Mouse (Mus musculus): ENCODE measurements around the gene Dscam. TPM values are rescaled to one million over a fixed set of nuclear protein-coding genes. Genes with fewer than 3 reads are reported as not detected.
A peak's percentile ranks its signal among the peaks of the same experiment; 100 is the strongest.

Gene Dscam
- total RNA-seq, 2 experiments from 2014 or later, result 41.2 to 44.9 TPM

DNA sequence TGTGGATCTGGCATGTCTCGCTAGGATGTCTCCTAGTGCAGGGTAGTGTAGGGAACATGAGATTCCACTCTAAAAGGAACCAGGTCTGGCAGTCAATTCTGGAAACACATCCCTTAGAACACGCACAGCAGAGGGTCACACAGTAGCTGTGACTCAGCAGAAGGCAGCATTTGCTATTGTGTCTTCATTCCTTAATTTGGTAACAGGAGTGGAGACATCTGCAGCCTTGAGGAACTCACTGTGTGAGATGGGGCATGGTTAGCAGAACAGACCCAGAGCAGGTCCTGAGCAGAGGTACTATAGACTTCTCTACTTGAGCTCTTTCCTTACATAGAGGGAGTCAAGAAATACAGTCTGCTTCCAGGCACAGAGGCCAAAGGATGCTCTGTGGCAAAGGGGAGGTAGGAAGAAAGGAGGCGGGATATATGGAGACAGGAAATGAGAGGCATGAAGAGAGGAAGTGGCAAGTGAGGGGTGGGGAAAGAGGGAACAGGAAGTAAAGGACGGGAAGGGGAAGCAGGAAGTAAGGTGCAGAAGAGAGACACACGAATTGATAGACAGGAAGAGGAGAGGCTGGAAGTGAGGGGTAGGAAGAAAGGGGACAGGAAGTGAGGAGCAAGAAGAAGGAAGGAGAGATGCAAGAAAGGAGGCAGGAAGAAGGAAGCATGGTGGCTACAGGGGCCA is 488.1 kb downstream of the Dscam start:
- intact Hi-C loops (cut with DNase I), result loop anchor here (5.0 kb wide), 1 partner anchor 610 kb away; no protein-coding TSS in a partner anchor
- no peak overlapping the region for H3K4me3 ChIP-seq
- DNase-seq (ENCODE audit: extremely low spot score in 1 of 2, low spot score in 2 of 2), result no peak
- H3K27ac ChIP-seq, result no peak overlapping the region
- no peak for TF ChIP-seq CTCF (IDR thresholded peaks at IDR 0.05)

GRCm38 (mm10) chr16:96679981-96680380 is 490.6 kb downstream of the Dscam start:
- no peak overlapping the region for H3K27ac ChIP-seq
- TF ChIP-seq CTCF (IDR thresholded peaks at IDR 0.05), result no peak
- no peak overlapping the region for H3K4me3 ChIP-seq
- intact Hi-C loops (cut with DNase I), result loop anchor here (5.0 kb wide), 1 partner anchor 612 kb away; no protein-coding TSS in a partner anchor
- DNase-seq (ENCODE audit: extremely low spot score in 1 of 2, low spot score in 2 of 2), result no peak

- no peak for TF ChIP-seq CTCF (IDR thresholded peaks at IDR 0.05)
- Histone ChIP-seq H3K4me3 (no peak overlapping the region), H3K27ac (no peak overlapping the region)
- DNase-seq (ENCODE audit: extremely low spot score in 1 of 2, low spot score in 2 of 2), result no peak
- intact Hi-C loops (cut with DNase I), result no loop called here
Observed at GRCm38 (mm10) chr16:96677471-96677870, 493.1 kb downstream of the Dscam start.

DNA sequence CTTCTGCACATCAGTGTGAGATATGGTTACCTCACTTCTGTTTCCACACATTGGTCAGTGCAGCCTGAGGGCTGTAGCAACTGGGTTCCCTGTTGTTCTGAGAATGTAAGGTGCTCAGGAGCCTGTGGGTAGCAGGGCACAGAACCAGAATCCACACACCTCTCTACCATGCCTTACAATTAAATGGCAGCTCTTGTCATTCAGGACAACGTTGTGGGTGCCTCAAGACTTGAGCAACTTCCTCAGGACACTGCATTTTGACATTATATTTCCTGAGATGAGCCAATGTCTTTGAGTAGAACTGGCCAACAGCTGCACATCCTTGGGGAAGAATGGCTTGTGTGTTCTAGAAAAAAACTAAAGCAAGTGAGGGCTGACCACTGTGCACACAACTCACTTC is 493.9 kb downstream of the Dscam start:
- H3K4me3 ChIP-seq, result no peak overlapping the region
- intact Hi-C loops (cut with DNase I), result no loop called here
- no peak for DNase-seq (ENCODE audit: extremely low spot score in 1 of 2, low spot score in 2 of 2)
- no peak overlapping the region for H3K27ac ChIP-seq
- TF ChIP-seq CTCF (IDR thresholded peaks at IDR 0.05), result no peak

- Histone ChIP-seq H3K27ac (no peak overlapping the region), H3K4me3 (no peak overlapping the region)
- DNase-seq (ENCODE audit: extremely low spot score in 1 of 2, low spot score in 2 of 2), result peak in 1 of 2 experiments; percentile 31
- no peak for TF ChIP-seq CTCF (IDR thresholded peaks at IDR 0.05)
- intact Hi-C loops (cut with DNase I), result loop anchor here (2.0 kb wide), 1 partner anchor 207 kb away; the partner anchor contains the start of gene Pcp4
Observed at GRCm38 (mm10) chr16:96673191-96673847, 497.2 kb downstream of the Dscam start.

DNA sequence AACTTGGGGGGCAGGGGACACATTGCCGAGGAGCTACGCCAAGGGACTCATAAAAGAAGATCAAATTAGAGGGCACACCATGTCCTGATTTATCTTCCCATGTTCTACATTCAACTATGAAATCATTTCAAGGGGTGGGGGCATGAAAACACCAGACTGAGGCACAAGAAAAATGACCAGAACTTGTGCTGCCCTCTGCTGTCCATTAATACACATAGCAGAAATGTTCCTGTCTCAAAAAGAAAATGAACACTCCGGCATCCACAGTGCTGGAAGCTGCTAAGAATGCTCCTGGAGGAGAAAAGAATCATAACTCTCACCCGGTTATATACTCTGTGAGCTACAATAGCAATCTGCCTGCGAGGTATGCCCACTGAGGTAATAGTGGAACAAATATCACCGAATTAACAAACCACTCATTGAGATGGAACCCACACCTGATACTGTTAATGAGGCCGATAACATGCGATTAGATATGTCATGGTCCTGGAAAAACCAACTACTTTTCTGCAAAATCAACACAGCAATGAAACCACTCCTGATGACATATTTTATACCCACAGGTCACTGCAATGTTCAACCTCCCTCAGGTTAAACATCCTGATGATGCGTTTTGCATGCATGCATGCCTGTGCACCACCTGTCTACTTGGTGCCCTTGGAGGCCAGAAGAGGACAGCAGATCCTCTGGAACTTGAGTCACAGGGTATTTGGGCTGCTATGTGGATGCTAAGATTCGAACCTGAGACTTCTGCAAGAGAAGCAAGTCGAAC is 498.8 kb downstream of the Dscam start:
- DNase-seq (ENCODE audit: extremely low spot score in 1 of 2, low spot score in 2 of 2), result no peak
- H3K4me3 ChIP-seq, result no peak overlapping the region
- no peak overlapping the region for H3K27ac ChIP-seq
- intact Hi-C loops (cut with DNase I), result loop anchor here (1.0 to 2.0 kb wide), 2 partner anchors 205 to 313 kb away; partner anchors contain the start of gene Pcp4
- peak; percentile 77 for TF ChIP-seq CTCF (IDR thresholded peaks at IDR 0.05)

GRCm38 (mm10) chr16:96669706-96670105 is 500.8 kb downstream of the Dscam start:
- H3K27ac ChIP-seq, result no peak overlapping the region

GRCm38 (mm10) chr16:96668478-96668877 is 502.1 kb downstream of the Dscam start:
- no peak for TF ChIP-seq CTCF (IDR thresholded peaks at IDR 0.05)
- no peak for DNase-seq (ENCODE audit: extremely low spot score in 1 of 2, low spot score in 2 of 2)
- intact Hi-C loops (cut with DNase I), result loop anchor here (10.0 kb wide), 1 partner anchor 464 kb away; the partner anchor contains the start of gene Sh3bgr
- Histone ChIP-seq H3K27ac (no peak overlapping the region), H3K4me3 (no peak overlapping the region)

More at GRCm38 (mm10) chr16:96669706-96670105, 500.8 kb downstream of the Dscam start:
- H3K4me3 ChIP-seq, result no peak overlapping the region
- TF ChIP-seq CTCF (IDR thresholded peaks at IDR 0.05), result no peak
- intact Hi-C loops (cut with DNase I), result loop anchor here (10.0 kb wide), 1 partner anchor 465 kb away; the partner anchor contains the start of gene Sh3bgr
- DNase-seq (ENCODE audit: extremely low spot score in 1 of 2, low spot score in 2 of 2), result no peak

- intact Hi-C loops (cut with DNase I), result loop anchor here (10.0 kb wide), 1 partner anchor 456 kb away; the partner anchor contains the start of gene Sh3bgr
- no peak for DNase-seq (ENCODE audit: extremely low spot score in 1 of 2, low spot score in 2 of 2)
Observed at GRCm38 (mm10) chr16:96661073-96661472, 509.5 kb downstream of the Dscam start.

DNA sequence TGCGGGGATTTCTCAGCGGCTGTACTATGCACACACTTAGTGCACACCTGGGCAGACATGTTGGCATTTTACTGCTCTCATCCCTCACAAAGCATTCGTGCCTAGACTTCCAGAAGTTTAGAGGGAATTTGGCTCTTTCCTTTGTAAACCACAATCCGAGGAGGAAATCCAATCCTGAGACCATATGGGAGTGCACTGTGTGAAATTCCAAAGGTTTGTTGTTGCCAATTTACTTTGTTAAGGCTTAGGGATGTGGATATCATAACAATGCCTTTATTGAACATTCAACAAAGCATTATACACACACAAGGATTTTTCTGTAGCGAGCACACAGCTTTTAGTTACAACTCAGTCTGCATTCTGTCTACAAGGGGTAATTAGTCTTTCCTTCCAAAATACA is 511.3 kb downstream of the Dscam start:
- intact Hi-C loops (cut with DNase I), result no loop called here
- H3K4me3 ChIP-seq, result no peak overlapping the region
- TF ChIP-seq CTCF (IDR thresholded peaks at IDR 0.05), result no peak
- no peak overlapping the region for H3K27ac ChIP-seq
- DNase-seq (ENCODE audit: extremely low spot score in 1 of 2, low spot score in 2 of 2), result no peak

More at GRCm38 (mm10) chr16:96661073-96661472, 509.5 kb downstream of the Dscam start:
- peak; percentile 11 for TF ChIP-seq CTCF (IDR thresholded peaks at IDR 0.05)
- Histone ChIP-seq H3K4me3 (no peak overlapping the region), H3K27ac (no peak overlapping the region)

GRCm38 (mm10) chr16:96655548-96655947 is 515.0 kb downstream of the Dscam start:
- H3K4me3 ChIP-seq, result no peak overlapping the region
- intact Hi-C loops (cut with DNase I), result no loop called here
- no peak for DNase-seq (ENCODE audit: extremely low spot score in 1 of 2, low spot score in 2 of 2)

More at GRCm38 (mm10) chr16:96655548-96655947, 515.0 kb downstream of the Dscam start:
- TF ChIP-seq CTCF (IDR thresholded peaks at IDR 0.05), result no peak
- no peak overlapping the region for H3K27ac ChIP-seq
